Mouse (Mus musculus) thymus, adult 2 months (tissue): Measurements from ENCODE around the gene Wdr43.

ENCODE experiments used
- CTCF ChIP-seq: fragments of 200-500 bp; IDR thresholded peaks from 2 replicates; pipeline ENCODE4 v1.5.1; 2012; ENCODE audit warnings: mild to moderate bottlenecking, control low read depth, low read length, moderate library complexity, borderline replicate concordance; ENCODE audit not compliant: control insufficient read depth, poor library complexity, insufficient read depth; ENCODE audit errors: extremely low read depth
- POLR2A ChIP-seq: fragments of 200-500 bp; IDR thresholded peaks from 2 replicates; pipeline ENCODE4 v1.6.1; 2012; ENCODE audit warnings: mild to moderate bottlenecking, low read length, control low read depth, moderate library complexity; ENCODE audit not compliant: control insufficient read depth, poor library complexity, insufficient read depth; ENCODE audit errors: extremely low read depth

- TF ChIP-seq CTCF (no peak), POLR2A (no peak)
Observed at GRCm38 (mm10) chr17:71695716-71696315, 80.1 kb downstream of the Wdr43 start.
